Mouse (Mus musculus) cerebellum, adult 2 months (tissue): ENCODE results near the gene Gnptg. TPM values are rescaled to one million over a fixed set of nuclear protein-coding genes. Genes with fewer than 3 reads are reported as not detected.

Source experiments
- DNase-seq, 2 experiments: peaks; one replicate each; pipeline ENCODE4 v3.0.0; 2021
- H3K27ac ChIP-seq: fragments of 200-500 bp; 2 replicates; pipeline ENCODE4 v1.5.1; 2012; ENCODE audit warnings: low read length, control low read depth, inconsistent platforms; ENCODE audit not compliant: insufficient read depth
- H3K27me3 ChIP-seq: fragments of 200-500 bp; 2 replicates; pipeline ENCODE4 v1.6.1; 2012; ENCODE audit warnings: inconsistent platforms, mild to moderate bottlenecking, low read length, moderate library complexity; ENCODE audit not compliant: control insufficient read depth, insufficient read depth
- H3K4me1 ChIP-seq: fragments of 200-500 bp; 2 replicates; pipeline ENCODE4 v1.6.1; 2011; ENCODE audit warnings: low read length; ENCODE audit not compliant: control insufficient read depth, insufficient read depth
- H3K4me3 ChIP-seq: fragments of 200-500 bp; replicated peaks from 2 replicates; pipeline ENCODE3; 2011; ENCODE audit warnings: mild to moderate bottlenecking, low read depth, low read length, control low read depth; ENCODE audit not compliant: insufficient read depth
- CTCF ChIP-seq: fragments of 200-500 bp; IDR thresholded peaks from 2 replicates; pipeline ENCODE4 v1.5.1; 2011; ENCODE audit warnings: low read depth, mild to moderate bottlenecking, control low read depth, low read length, moderate library complexity, borderline replicate concordance; ENCODE audit not compliant: insufficient read depth
- POLR2A ChIP-seq: fragments of 200-500 bp; IDR thresholded peaks from 2 replicates; pipeline ENCODE4 v1.6.1; 2011; ENCODE audit warnings: low read length, control low read depth, borderline replicate concordance; ENCODE audit not compliant: insufficient read depth
- WGBS: fragments of 180-500 bp; shearing (Covaris S2); methylation state at CpG from one replicate; pipeline ENCODE4 v1.1.7; 2018; 5-methylcytosine and 5-hydroxymethylcytosine counted together
- polyA plus RNA-seq: library from polyadenylated mRNA; depleted of rRNA; stranded (reverse); fragments of >200 nt; gene quantifications from 2 replicates; pipeline ENCODE4 v1.2.3, GENCODE M21; 2012

The Gnptg gene
- polyA plus RNA-seq, 1 experiment: 131 TPM

DNA sequence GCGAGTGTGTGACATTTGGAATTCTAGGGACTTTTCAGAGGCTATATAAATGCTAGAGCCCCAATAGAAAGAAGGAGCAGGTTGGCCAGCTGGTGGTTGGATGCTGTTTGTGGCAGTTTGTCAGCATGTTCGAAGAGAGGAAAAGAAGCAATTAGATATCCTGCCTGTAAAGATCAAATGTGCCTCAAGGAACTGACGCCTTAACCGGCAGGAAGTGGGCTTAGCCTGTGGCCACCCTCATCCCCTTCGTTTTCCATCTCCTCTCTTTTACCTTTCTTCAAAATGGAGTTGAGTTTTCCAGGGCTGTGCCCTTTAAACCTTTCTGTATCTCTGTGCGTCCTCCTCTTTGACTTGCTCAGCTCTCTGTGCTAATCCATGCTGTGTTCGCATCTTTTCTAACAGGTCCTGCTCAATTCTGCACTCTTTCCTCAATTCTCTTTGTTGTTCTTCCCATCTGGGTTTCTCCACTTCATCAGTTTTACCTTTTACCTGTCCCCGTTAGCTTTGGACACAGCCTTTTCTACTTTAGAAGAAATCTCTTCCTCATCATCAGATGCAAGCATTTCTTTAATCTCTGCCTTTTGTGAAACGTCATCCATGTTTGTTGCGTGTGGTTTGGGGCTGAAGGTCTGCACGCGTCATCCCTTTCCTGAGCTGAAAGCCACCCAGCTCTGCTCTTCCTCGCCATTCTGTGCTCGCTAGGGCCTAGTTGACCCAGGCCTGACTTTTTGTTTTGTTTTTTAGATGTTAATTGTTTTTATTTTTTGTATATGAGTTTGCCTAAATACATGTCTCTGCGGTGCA lies 20.2 kb downstream of the Gnptg start:
- Histone ChIP-seq H3K4me3 (no peak overlapping the region), H3K27ac (0 out of 2 replicates have a peak overlapping the region, but pooled peaks have one; percentile 18), H3K4me1 (peaks cover 27% of the 10 kb centered on the region), H3K27me3 (no peaks in the 10 kb centered on the region)
- TF ChIP-seq POLR2A: no peak
- TF ChIP-seq CTCF: no peak
- no peak for DNase-seq
- 80% methylated on average over 15 of the region's 15 CpGs for WGBS

DNA sequence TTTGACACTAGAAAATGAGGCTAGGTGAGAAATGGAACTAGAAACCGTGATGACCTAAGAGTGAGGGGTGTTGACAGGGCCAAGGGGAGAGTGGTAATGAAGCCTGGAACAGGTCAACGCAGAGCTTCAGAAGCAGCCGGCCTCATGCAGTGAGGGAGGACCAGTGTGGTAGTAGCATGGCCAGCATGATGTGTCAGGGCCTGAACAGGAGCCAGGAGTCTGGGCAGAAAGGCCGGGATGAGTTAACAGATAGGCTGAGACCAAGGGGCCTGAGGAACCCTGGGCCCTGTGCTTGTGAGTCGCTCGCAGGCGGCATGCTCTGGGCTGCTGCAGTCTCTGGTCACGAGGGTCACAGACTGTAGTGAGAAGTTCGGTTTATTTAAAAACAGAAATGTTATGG lies 21.0 kb downstream of the Gnptg start:
- H3K4me3 ChIP-seq: no peak overlapping the region
- H3K27ac ChIP-seq: peak overlapping the region; percentile 14
- TF ChIP-seq POLR2A (no peak), CTCF (no peak)
- H3K27me3 ChIP-seq: no peaks in the 10 kb centered on the region
- DNase-seq: peak; percentile 55 to 69
- WGBS: 36% methylated on average over 9 of the region's 9 CpGs
- H3K4me1 ChIP-seq: peaks cover 23% of the 10 kb centered on the region

DNA sequence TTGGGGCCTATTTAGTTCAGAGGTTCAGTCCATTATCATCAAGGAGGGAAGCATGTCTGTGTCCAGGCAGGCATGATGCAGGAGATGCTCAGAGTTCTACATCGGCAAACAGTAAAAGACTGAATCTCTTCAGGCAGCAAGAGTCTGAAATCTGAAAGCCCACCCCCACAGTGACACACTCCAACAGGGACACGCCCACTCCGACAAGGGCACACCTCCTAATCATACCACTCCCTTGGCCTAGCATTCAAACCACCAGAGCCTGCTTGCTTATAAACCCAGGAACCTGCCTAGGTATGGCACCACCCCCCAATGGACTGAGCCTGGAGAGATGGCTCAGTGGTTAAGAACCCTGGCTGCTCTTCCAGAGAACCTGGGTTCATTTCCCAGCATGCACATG lies 24.5 kb downstream of the Gnptg start:
- Histone ChIP-seq H3K4me1 (peaks cover 27% of the 10 kb centered on the region), H3K27me3 (no peaks in the 10 kb centered on the region), H3K27ac (no peak overlapping the region), H3K4me3 (no peak overlapping the region)
- WGBS: 78% methylated on average over 3 of the region's 3 CpGs
- no peak for DNase-seq
- TF ChIP-seq CTCF (no peak), POLR2A (no peak)

DNA sequence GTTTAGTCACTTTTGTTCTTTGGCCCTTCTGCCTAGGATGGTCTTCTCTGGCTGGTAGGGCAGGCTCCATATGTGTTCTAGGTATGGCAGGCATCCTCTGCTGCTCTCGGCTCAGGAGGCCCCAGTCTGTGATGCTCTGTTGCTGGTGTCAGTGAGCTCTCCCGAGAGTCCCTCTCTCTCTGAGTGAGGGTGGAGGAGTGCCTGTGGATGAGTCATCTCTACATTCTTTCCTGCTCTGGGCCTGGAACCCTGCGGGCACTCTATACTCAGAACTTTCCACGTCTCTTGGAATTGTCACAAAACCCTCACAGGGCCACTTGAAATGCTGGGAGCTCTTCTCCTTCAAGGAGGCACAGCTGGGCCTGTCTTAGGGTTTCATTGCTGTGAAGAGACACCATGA lies 28.2 kb downstream of the Gnptg start:
- peak in 1 of 2 experiments; percentile 55 for DNase-seq
- Histone ChIP-seq H3K27ac (peak overlapping the region; percentile 4; the same call in 1 of the 2 replicates), H3K4me3 (no peak overlapping the region), H3K27me3 (no peaks in the 10 kb centered on the region), H3K4me1 (peaks cover 26% of the 10 kb centered on the region)
- 16% methylated on average over 4 of the region's 4 CpGs for WGBS
- TF ChIP-seq CTCF (no peak), POLR2A (no peak)

DNA sequence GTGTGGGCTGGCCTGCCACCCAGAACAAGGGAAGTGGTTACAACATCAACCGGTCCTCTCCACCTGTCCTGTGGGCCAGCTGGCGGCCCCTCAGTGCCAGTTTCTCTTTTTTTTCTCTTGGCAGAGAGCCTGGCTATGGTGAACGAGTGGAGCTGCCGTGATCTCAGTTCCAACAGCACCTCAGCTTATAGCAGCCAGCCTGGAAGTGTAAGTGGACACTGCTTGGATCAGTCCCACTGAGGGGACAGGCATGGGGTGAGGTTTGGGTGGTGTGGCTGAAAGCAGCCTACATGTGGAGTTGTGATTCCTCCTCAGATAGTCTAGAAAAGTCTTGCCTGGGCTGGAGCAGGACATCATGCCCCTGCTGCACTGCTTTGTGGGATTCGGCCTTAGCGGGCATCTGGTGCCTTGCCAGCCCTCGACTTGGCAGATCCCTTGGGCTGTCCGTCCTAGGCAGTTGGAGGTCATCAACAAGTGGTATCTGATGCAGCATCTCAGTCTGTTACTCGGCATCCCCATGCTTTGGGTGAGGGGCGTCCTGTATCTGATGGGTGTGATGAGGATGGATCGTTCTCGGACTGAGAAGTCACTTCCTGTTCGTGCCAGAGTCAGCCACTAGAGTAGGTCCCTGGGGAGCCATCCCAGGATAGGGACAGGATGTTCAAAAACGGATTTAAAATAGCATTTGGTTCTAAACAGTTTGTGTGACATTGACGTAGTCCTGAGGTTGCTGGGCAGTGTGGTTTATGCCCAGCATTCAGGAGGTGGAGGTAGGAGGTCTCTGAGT lies 29.1 kb downstream of the Gnptg start:
- Histone ChIP-seq H3K27ac (peak overlapping the region; percentile 6), H3K4me3 (peak overlapping the region; percentile 6), H3K4me1 (peaks cover 26% of the 10 kb centered on the region), H3K27me3 (no peaks in the 10 kb centered on the region)
- DNase-seq: peak; percentile 82 to 92
- WGBS: 9% methylated on average over 15 of the region's 15 CpGs
- TF ChIP-seq POLR2A (no peak), CTCF (no peak)

DNA sequence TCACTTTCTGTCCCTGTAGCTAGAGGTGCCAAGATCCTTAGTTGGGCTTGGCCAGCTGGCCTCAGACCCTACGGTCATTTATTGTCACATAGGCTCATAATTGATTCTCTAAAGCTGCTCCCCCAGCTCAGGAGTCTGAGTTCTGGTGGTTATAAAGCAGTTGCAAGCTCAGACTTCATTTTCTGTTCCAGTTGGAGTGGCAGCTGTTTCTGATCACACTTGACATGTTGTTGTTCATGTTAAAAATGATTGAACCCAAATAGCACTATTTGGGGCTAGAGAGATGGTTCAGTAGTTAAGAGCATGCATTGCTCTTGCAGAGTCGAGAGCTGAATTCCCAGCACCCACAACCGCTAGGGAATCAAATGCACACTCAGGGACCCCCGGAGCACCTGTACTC lies 29.9 kb downstream of the Gnptg start:
- no peaks in the 10 kb centered on the region for H3K27me3 ChIP-seq
- WGBS: 63% methylated on average over 4 of the region's 4 CpGs
- DNase-seq: no peak
- peak overlapping the region; percentile 6 for H3K27ac ChIP-seq
- no peak for TF ChIP-seq CTCF
- TF ChIP-seq POLR2A: no peak
- H3K4me3 ChIP-seq: no peak overlapping the region
- peaks cover 26% of the 10 kb centered on the region for H3K4me1 ChIP-seq

DNA sequence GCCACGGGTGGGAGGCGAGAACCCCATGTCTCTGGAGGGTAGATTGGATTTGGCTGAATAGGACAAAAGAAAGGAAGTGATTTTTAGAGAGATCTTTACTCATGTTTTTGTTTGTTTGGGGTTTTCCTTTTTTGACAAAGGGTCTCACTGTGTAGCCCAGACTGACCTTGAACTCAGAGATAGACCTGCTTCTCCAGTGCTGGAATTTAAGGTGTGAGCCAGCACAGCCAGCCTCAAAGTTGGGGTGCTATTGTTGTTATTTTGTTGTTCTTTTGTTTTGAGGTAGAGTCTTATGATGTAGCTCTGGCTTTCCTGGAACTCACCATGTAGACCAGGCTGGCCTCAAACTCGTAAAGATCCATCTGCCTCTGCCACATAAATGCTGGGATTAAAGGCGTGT lies 37.5 kb downstream of the Gnptg start:
- Histone ChIP-seq H3K27ac (no peak overlapping the region), H3K4me3 (no peak overlapping the region), H3K27me3 (no peaks in the 10 kb centered on the region), H3K4me1 (peaks cover 3% of the 10 kb centered on the region; the same call in 1 of the 2 replicates)
- DNase-seq: no peak
- 87% methylated on average over 4 of the region's 4 CpGs for WGBS
- TF ChIP-seq POLR2A (no peak), CTCF (no peak)
